Mouse (Mus musculus) liver, embryonic 12.5 days (tissue): ENCODE data around the gene Ciita. TPM values are rescaled to one million over a fixed set of nuclear protein-coding genes. Genes with fewer than 3 reads are reported as not detected.

Experiments used
- ATAC-seq: fragments of 200-750 bp; cut with Nextera tagmentation; 2 replicates; pipeline ENCODE4 v1.8.0; 2017; ENCODE audit warnings: moderate number of reproducible peaks, mild to moderate bottlenecking, moderate library complexity
- H3K27ac ChIP-seq: fragments of 300-500 bp; sonication (generic); 2 replicates; pipeline ENCODE4 v1.5.1; 2016; ENCODE audit warnings: mild to moderate bottlenecking
- H3K27me3 ChIP-seq: fragments of 300-500 bp; sonication (generic); replicated peaks from 2 replicates; pipeline ENCODE4 v1.6.1; 2016; ENCODE audit warnings: mild to moderate bottlenecking, moderate library complexity
- H3K36me3 ChIP-seq: fragments of 300-500 bp; sonication (generic); 2 replicates; pipeline ENCODE4 v1.6.1; 2016; ENCODE audit warnings: mild to moderate bottlenecking, moderate library complexity
- H3K4me1 ChIP-seq: fragments of 300-500 bp; sonication (generic); 2 replicates; pipeline ENCODE4 v1.6.1; 2016
- H3K4me2 ChIP-seq: fragments of 300-500 bp; sonication (generic); 2 replicates; pipeline ENCODE4 v1.6.1; 2016; ENCODE audit warnings: mild to moderate bottlenecking, moderate library complexity
- H3K4me3 ChIP-seq: fragments of 300-500 bp; sonication (generic); 2 replicates; pipeline ENCODE4 v1.5.1; 2016; ENCODE audit warnings: mild to moderate bottlenecking, moderate library complexity
- H3K9ac ChIP-seq: fragments of 300-500 bp; sonication (generic); 2 replicates; pipeline ENCODE4 v1.6.1; 2016; ENCODE audit warnings: mild to moderate bottlenecking, moderate library complexity
- H3K9me3 ChIP-seq: fragments of 300-500 bp; sonication (generic); replicated peaks from 2 replicates; pipeline ENCODE4 v1.6.1; 2016; ENCODE audit warnings: mild to moderate bottlenecking, moderate library complexity
- WGBS: fragments of 180-500 bp; shearing (Covaris S2); methylation state at CpG from one replicate; pipeline ENCODE4 v1.1.7; 2016; ENCODE audit not compliant: insufficient replicate concordance; 5-methylcytosine and 5-hydroxymethylcytosine counted together
- polyA plus RNA-seq: library from polyadenylated mRNA; unstranded; fragments of >200 nt; fragmentation: Nextera tagmentation; extraction: Ambion mirVana; gene quantifications from 2 replicates; pipeline ENCODE4 v1.2.1, GENCODE M21; 2016

The Ciita gene
- polyA plus RNA-seq, 1 experiment from 2014 or later = 0.13 TPM

GRCm38 (mm10) chr16:10524866-10525609, 45.2 kb downstream of the Ciita start:
- WGBS = 26% methylated on average over 4 of the region's 4 CpGs
- ATAC-seq = no peak
- H3K9me3 ChIP-seq = no peaks in the 10 kb centered on the region

GRCm38 (mm10) chr16:10525610-10525980, 45.7 kb downstream of the Ciita start:
- Histone ChIP-seq H3K36me3 (peaks cover 5% of the 10 kb centered on the region; the same call in 1 of the 2 replicates), H3K4me2 (no peak overlapping the region), H3K4me3 (no peak overlapping the region), H3K9me3 (no peaks in the 10 kb centered on the region), H3K4me1 (0 out of 2 replicates have a peak, but pooled peaks cover 11% of the 10 kb centered on the region), H3K27me3 (no peaks in the 10 kb centered on the region), H3K27ac (no peak overlapping the region), H3K9ac (no peak overlapping the region)
- WGBS = 37% methylated on average over 2 of the region's 2 CpGs
- no peak for ATAC-seq

More at GRCm38 (mm10) chr16:10524866-10525609, 45.2 kb downstream of the Ciita start:
- Histone ChIP-seq H3K9ac (no peak overlapping the region), H3K36me3 (no peaks in the 10 kb centered on the region), H3K4me3 (no peak overlapping the region), H3K27me3 (no peaks in the 10 kb centered on the region), H3K4me1 (0 out of 2 replicates have a peak, but pooled peaks cover 11% of the 10 kb centered on the region), H3K4me2 (no peak overlapping the region), H3K27ac (no peak overlapping the region)

DNA sequence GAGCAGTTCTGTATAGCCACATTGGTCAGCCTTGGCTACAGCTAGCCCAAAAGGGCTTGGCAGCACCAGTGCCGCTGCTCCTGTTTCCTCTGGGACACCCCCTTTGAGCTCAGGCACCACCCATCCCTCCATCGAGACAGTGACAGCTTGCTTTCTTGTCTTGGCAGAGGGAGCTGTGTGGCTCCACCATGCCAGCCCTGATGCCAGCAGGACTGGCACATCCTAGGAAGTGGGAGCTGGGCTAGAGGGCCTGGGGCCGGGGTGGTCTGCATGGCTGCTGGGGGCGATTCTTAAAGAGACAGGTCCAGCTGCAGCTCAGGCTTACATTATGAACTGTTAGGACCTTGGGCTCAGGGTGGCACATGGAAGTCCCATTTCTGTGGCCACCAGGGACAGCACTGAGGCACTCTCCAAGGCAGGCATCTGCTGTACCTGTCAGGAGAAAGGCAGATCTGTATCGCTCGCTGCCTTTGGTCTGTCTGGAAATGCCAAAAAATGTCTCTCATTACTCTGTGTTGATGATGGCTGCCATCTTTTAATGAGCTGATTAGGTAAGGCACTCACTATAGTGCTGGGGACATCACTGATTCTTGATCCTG, 47.3 kb downstream of the Ciita start:
- 0 out of 2 replicates have a peak, but pooled peaks cover 11% of the 10 kb centered on the region for H3K4me1 ChIP-seq
- no peak overlapping the region for H3K4me2 ChIP-seq
- no peak for ATAC-seq
- H3K27me3 ChIP-seq = no peaks in the 10 kb centered on the region
- H3K9ac ChIP-seq = no peak overlapping the region
- WGBS = 70% methylated on average over 6 of the region's 6 CpGs
- peaks cover 6% of the 10 kb centered on the region; the same call in 1 of the 2 replicates for H3K36me3 ChIP-seq
- H3K4me3 ChIP-seq = no peak overlapping the region
- no peak overlapping the region for H3K27ac ChIP-seq
- H3K9me3 ChIP-seq = no peaks in the 10 kb centered on the region

DNA sequence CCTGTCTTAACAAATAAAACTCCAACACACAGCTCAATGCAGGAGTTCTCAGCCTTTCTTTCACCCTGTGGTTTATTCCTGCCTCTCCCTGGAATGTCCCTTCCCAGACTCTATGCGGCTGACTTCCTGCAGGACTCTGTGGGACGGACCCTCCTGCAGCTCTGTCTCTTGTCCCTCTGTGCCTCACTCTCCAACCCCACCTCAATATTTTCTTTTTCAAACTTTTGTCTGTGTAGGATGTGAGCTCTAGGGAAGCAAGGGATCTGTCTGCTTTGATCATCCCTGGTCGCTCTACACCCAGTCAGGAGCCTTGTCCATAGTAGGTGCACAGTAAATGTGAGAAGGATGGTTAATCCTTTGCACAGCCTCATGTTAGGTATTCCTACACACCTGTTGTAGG, 48.5 kb downstream of the Ciita start:
- Histone ChIP-seq H3K4me1 (0 out of 2 replicates have a peak, but pooled peaks cover 11% of the 10 kb centered on the region), H3K36me3 (peaks cover 6% of the 10 kb centered on the region; the same call in 1 of the 2 replicates), H3K27me3 (no peaks in the 10 kb centered on the region), H3K9ac (no peak overlapping the region), H3K4me3 (no peak overlapping the region), H3K4me2 (no peak overlapping the region), H3K27ac (no peak overlapping the region), H3K9me3 (no peaks in the 10 kb centered on the region)
- no peak for ATAC-seq
- 77% methylated on average over 3 of the region's 3 CpGs for WGBS

GRCm38 (mm10) chr16:10530179-10530578, 50.3 kb downstream of the Ciita start:
- Histone ChIP-seq H3K4me3 (no peak overlapping the region), H3K4me2 (no peak overlapping the region), H3K27ac (no peak overlapping the region), H3K9me3 (no peaks in the 10 kb centered on the region), H3K4me1 (0 out of 2 replicates have a peak, but pooled peaks cover 2% of the 10 kb centered on the region), H3K9ac (no peak overlapping the region), H3K27me3 (no peaks in the 10 kb centered on the region), H3K36me3 (peaks cover 6% of the 10 kb centered on the region; the same call in 1 of the 2 replicates)
- WGBS = 82% methylated on average over 4 of the region's 4 CpGs
- no peak for ATAC-seq

DNA sequence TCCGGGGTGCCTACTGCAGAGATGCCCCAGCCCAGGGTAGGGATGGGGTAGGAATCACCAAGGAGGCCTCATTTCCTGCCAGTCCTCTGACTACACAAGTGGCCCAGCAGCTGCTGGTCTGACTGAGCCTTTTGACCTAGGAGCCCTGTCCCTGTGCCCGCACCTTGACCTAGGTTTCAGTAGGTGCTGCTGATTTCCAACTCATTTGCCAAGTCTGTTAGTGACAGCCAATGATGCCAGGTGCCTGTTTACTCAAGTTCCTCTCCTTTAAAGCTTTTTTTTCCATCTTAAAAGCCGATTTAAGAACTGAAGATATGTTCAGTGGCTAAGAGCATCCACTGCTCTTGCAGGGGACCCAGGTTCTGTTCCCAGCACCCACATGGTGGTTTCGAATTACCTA, 53.9 kb downstream of the Ciita start:
- Histone ChIP-seq H3K4me2 (no peak overlapping the region), H3K4me1 (no peaks in the 10 kb centered on the region), H3K36me3 (peaks cover 6% of the 10 kb centered on the region; the same call in 1 of the 2 replicates), H3K27ac (no peak overlapping the region), H3K27me3 (no peaks in the 10 kb centered on the region), H3K9ac (no peak overlapping the region), H3K4me3 (no peak overlapping the region), H3K9me3 (no peaks in the 10 kb centered on the region)
- 71% methylated on average over 4 of the region's 4 CpGs for WGBS
- ATAC-seq = no peak

- no peak overlapping the region for H3K9ac ChIP-seq
- H3K27me3 ChIP-seq = no peaks in the 10 kb centered on the region
- H3K4me2 ChIP-seq = no peak overlapping the region
- no peak for ATAC-seq
- H3K4me3 ChIP-seq = no peak overlapping the region
- no peak overlapping the region for H3K27ac ChIP-seq
- WGBS = 72% methylated on average over 7 of the region's 7 CpGs
- peaks cover 6% of the 10 kb centered on the region; the same call in 1 of the 2 replicates for H3K36me3 ChIP-seq
- H3K4me1 ChIP-seq = no peaks in the 10 kb centered on the region
- H3K9me3 ChIP-seq = no peaks in the 10 kb centered on the region
Observed at GRCm38 (mm10) chr16:10534567-10534966, 54.7 kb downstream of the Ciita start.

DNA sequence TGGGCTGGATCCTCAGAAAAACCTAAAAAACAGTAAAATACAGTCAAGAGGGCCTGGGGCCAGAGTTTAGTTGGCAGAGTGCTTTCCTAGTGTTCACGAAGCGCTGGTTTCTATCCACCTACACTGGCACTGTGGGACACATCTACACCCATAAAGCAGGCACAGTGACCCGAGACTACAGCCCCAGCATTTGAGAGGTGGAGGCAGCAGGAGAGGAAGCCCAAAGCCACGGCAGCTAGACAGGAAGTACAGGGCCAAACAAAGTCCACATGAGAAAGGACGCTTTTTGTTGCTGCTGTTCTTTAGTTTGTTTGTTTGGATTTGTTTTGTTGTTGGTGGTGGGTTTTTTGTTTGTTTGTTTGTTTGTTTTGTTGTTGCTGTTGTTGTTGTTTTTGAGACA, 56.5 kb downstream of the Ciita start:
- Histone ChIP-seq H3K9me3 (no peaks in the 10 kb centered on the region), H3K27me3 (no peaks in the 10 kb centered on the region), H3K4me1 (peaks cover 9% of the 10 kb centered on the region), H3K27ac (no peak overlapping the region), H3K4me3 (no peak overlapping the region), H3K9ac (no peak overlapping the region), H3K4me2 (no peak overlapping the region), H3K36me3 (no peaks in the 10 kb centered on the region)
- no peak for ATAC-seq
- 58% methylated on average over 5 of the region's 5 CpGs for WGBS

- WGBS = 58% methylated on average over 3 of the region's 3 CpGs
- no peaks in the 10 kb centered on the region for H3K27me3 ChIP-seq
- H3K4me3 ChIP-seq = no peak overlapping the region
- no peak overlapping the region for H3K4me2 ChIP-seq
- no peak overlapping the region for H3K27ac ChIP-seq
- ATAC-seq = no peak
- no peaks in the 10 kb centered on the region for H3K9me3 ChIP-seq
- H3K36me3 ChIP-seq = no peaks in the 10 kb centered on the region
- H3K9ac ChIP-seq = no peak overlapping the region
- peaks cover 16% of the 10 kb centered on the region for H3K4me1 ChIP-seq
Observed at GRCm38 (mm10) chr16:10536961-10537360, 57.1 kb downstream of the Ciita start.

DNA sequence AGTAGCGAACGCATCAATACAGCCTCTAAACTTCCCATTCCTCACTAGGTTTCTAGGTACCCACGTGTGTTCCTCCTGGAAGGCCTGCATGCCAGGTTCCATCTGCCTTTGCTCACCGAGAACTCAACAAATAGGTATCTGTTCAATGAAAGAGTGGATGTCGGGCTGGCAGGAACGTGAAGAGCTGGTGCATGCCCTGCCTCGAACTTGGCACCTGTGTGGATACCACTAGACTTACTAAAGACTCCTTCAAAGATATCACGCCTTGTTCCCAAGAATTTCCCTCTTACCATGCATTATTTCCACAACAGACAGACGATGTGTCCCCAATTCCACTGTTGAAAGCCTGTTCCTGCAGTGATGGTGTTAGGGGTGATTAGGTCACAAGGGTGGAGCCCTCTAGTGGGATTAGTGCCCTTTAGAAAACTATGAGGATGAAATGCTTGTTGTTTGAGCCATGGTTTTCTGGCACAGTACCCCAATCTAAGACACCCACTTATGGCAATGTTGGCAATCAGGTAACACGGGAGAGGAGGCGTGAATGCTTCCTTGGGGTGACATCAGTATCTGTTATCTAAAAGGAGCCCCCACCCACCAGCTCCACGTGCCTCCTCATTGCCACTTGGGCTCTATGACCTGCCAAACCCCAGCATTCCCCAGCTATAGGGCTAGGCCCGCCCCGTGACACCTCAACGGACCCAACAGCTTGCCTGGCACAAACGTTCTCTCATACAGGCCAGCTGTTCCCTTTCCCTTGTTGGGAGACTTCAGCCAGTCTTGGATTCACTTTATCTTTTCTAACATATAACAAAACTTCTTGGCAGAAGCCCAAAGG, 61.1 kb downstream of the Ciita start:
- peak overlapping the region; percentile 78; the same call in 1 of the 2 replicates for H3K4me3 ChIP-seq
- no peak for ATAC-seq
- WGBS = 62% methylated on average over 16 of the region's 16 CpGs
- no peaks in the 10 kb centered on the region for H3K27me3 ChIP-seq
- H3K9me3 ChIP-seq = no peaks in the 10 kb centered on the region
- no peaks in the 10 kb centered on the region for H3K36me3 ChIP-seq
- H3K27ac ChIP-seq = no peak overlapping the region
- H3K4me2 ChIP-seq = peak overlapping the region; percentile 99
- H3K4me1 ChIP-seq = peaks cover 39% of the 10 kb centered on the region
- 0 out of 2 replicates have a peak overlapping the region, but pooled peaks have one; percentile 27 for H3K9ac ChIP-seq

DNA sequence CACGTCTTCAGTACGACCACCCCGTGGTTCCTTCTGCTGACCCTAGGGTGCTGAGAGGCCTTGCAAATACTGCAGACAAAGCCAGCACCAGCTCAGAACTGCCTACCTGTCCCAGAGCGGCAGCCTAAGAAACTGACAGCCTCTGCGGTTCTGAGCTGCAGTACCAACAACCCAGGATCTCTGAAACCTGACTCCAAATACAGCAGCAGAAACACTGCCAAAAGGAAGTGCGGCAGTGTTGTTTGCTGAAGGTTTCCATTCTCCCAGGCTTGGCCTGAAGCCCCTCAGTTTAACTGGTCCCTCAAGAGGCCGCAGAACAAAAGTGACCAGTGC, 61.7 kb downstream of the Ciita start:
- no peaks in the 10 kb centered on the region for H3K27me3 ChIP-seq
- no peaks in the 10 kb centered on the region for H3K9me3 ChIP-seq
- peak overlapping the region; percentile 78 for H3K4me3 ChIP-seq
- ATAC-seq = no peak
- H3K36me3 ChIP-seq = no peaks in the 10 kb centered on the region
- H3K4me2 ChIP-seq = peak overlapping the region; percentile 99
- H3K9ac ChIP-seq = 0 out of 2 replicates have a peak overlapping the region, but pooled peaks have one; percentile 27
- H3K4me1 ChIP-seq = peaks cover 45% of the 10 kb centered on the region
- no peak overlapping the region for H3K27ac ChIP-seq
- 46% methylated on average over 7 of the region's 7 CpGs for WGBS

DNA sequence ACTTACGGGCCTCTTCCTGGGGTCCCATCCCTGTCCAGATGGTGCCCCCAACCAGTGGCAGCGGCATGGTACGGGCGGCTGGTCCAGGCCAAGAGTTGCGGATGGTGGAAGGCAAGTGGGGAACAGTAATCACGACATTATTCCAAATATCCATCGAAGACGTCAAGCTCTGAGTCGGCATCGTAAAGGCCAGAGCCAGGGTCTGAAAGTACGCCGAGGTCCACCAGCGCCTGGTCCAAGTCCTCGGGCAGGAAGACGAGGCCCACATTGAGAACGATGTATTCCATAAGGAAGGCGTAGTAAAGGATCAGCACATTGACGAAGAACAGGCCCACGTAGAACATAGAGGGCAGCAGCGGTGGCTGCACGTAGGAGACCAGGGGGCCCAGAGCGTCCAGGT, 62.4 kb downstream of the Ciita start:
- Histone ChIP-seq H3K27ac (peak overlapping the region; percentile 76), H3K27me3 (no peaks in the 10 kb centered on the region), H3K4me3 (peak overlapping the region; percentile 78), H3K9ac (peak overlapping the region; percentile 88), H3K36me3 (no peaks in the 10 kb centered on the region), H3K4me1 (peaks cover 50% of the 10 kb centered on the region), H3K9me3 (no peaks in the 10 kb centered on the region), H3K4me2 (peak overlapping the region; percentile 99)
- 11% methylated on average over 22 of the region's 22 CpGs for WGBS
- no peak; the same call in 1 of the 2 replicates for ATAC-seq
